24 mouse cellular contexts compared by ENCODE assay signal in the genomic region with DNA sequence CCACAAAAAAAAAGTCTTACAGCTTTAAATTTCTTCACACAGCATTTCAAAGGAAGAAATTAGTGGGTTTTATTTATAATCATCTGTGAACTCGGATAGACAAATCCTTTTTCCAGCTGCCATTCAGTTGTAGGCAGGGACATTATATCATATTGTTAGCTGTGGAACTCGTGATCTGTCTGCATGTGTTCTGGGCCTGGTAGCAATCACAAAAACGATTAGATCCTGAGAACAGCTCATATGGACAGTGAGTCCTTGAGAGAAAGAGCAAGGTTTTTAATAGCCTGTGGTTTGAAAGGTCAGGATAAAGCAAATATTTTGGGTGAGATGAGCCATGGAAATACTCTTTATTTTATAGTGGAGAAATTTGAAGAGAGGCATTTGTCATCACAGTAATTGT.
A peak's percentile ranks its signal among the peaks of the same experiment; 100 is the strongest.
DNase-seq lines count a peak whose midpoint lies in the region; ATAC-seq and TF ChIP-seq lines count a peak whose summit lies in the region.
"Had no signal": no experiment of that assay in that cellular context is flagged by ENCODE, and none has a peak within 500 bp of the region (broad histone marks: within the 10 kb centered on the region; RNA-seq: fewer than 3 reads in every experiment).

No protein-coding gene starts in this region.

- 10% methylated on average over 3 of the region's 3 CpGs for WGBS in heart, adult 2 months
- 29% methylated on average over 3 of the region's 3 CpGs for WGBS in intestine, embryonic 14.5 days
- 41% methylated on average over 3 of the region's 3 CpGs for WGBS in intestine, embryonic 16.5 days
- WGBS in lung, postnatal 0 days, result 40% methylated on average over 3 of the region's 3 CpGs

- H3K9ac ChIP-seq in heart, adult 2 months (ENCODE audit: low read depth, low read length), result no peak overlapping the region
- no peak overlapping the region for H3K9ac ChIP-seq in intestine, embryonic 14.5 days (ENCODE audit: low read length)
- no peak overlapping the region for H3K9ac ChIP-seq in intestine, embryonic 16.5 days (ENCODE audit: low read depth, low read length)
- no peak overlapping the region for H3K9ac ChIP-seq in lung, postnatal 0 days (replicated peaks; ENCODE audit: low read depth)
- H3K9ac ChIP-seq: embryonic facial prominence, embryonic 13.5 days; forebrain, embryonic 12.5 days; hindbrain, embryonic 14.5 days; liver, embryonic 15.5 days; midbrain, embryonic 13.5 days had no signal

- H3K36me3 ChIP-seq in heart, adult 2 months (ENCODE audit: control insufficient read depth, insufficient read depth, low read length), result peaks cover 12% of the 10 kb centered on the region
- H3K36me3 ChIP-seq in intestine, embryonic 14.5 days (ENCODE audit: control insufficient read depth, insufficient read depth, low read length), result no peaks in the 10 kb centered on the region
- no peaks in the 10 kb centered on the region for H3K36me3 ChIP-seq in intestine, embryonic 16.5 days (ENCODE audit: control insufficient read depth, insufficient read depth, low read length)
- H3K36me3 ChIP-seq in lung, postnatal 0 days (ENCODE audit: insufficient read depth, low read length), result no peaks in the 10 kb centered on the region
- H3K36me3 ChIP-seq: embryonic facial prominence, embryonic 13.5 days; forebrain, embryonic 12.5 days; liver, embryonic 15.5 days; midbrain, embryonic 13.5 days had no signal

- H3K27me3 ChIP-seq in heart, adult 2 months (ENCODE audit: control insufficient read depth, insufficient read depth, low read length), result no peaks in the 10 kb centered on the region
- no peaks in the 10 kb centered on the region for H3K27me3 ChIP-seq in intestine, embryonic 14.5 days (replicated peaks; ENCODE audit: control insufficient read depth, insufficient read depth, low read length)
- no peaks in the 10 kb centered on the region for H3K27me3 ChIP-seq in intestine, embryonic 16.5 days (replicated peaks; ENCODE audit: control insufficient read depth, insufficient read depth, low read length)
- no peaks in the 10 kb centered on the region for H3K27me3 ChIP-seq in lung, postnatal 0 days (replicated peaks; ENCODE audit: insufficient read depth, low read length)
- H3K27me3 ChIP-seq: embryonic facial prominence, embryonic 13.5 days; forebrain, embryonic 12.5 days; liver, embryonic 15.5 days; midbrain, embryonic 13.5 days; Patski had no signal

- H3K79me2 ChIP-seq in heart, adult 2 months (replicated peaks; ENCODE audit: control insufficient read depth, insufficient read depth, low read length), result no peaks in the 10 kb centered on the region

- no peak overlapping the region for H3K4me2 ChIP-seq in intestine, embryonic 14.5 days (ENCODE audit: low read length)
- no peak overlapping the region for H3K4me2 ChIP-seq in intestine, embryonic 16.5 days (ENCODE audit: low read depth, low read length)
- H3K4me2 ChIP-seq in lung, postnatal 0 days (replicated peaks; ENCODE audit: low read depth, low read length), result no peak overlapping the region
- H3K4me2 ChIP-seq: embryonic facial prominence, embryonic 13.5 days; forebrain, embryonic 12.5 days; hindbrain, embryonic 14.5 days; liver, embryonic 15.5 days; midbrain, embryonic 13.5 days had no signal

- H3K4me3 ChIP-seq in heart, adult 2 months, result no peak overlapping the region
- no peak overlapping the region for H3K4me3 ChIP-seq in intestine, embryonic 14.5 days (ENCODE audit: low read depth, low read length)
- H3K4me3 ChIP-seq in intestine, embryonic 16.5 days (ENCODE audit: low read length), result no peak overlapping the region
- no peak overlapping the region for H3K4me3 ChIP-seq in lung, postnatal 0 days (ENCODE audit: low read depth, low read length)
- H3K4me3 ChIP-seq: embryonic facial prominence, embryonic 13.5 days; erythroblast, embryonic 14.5 days; forebrain, embryonic 12.5 days; left cerebral cortex, adult 2 months; liver, embryonic 15.5 days; midbrain, embryonic 13.5 days had no signal

- no peak for TF ChIP-seq CTCF in heart, adult 2 months (IDR thresholded peaks at IDR 0.05)
- TF ChIP-seq CTCF in lung, postnatal 0 days (IDR thresholded peaks at IDR 0.05), result no peak

- H3K4me1 ChIP-seq in heart, adult 2 months (ENCODE audit: control insufficient read depth, insufficient read depth, low read length), result peaks cover 8% of the 10 kb centered on the region
- no peaks in the 10 kb centered on the region; the same call in 1 of the 2 replicates for H3K4me1 ChIP-seq in intestine, embryonic 14.5 days (replicated peaks; ENCODE audit: control insufficient read depth, insufficient read depth, low read length)
- H3K4me1 ChIP-seq in intestine, embryonic 16.5 days (ENCODE audit: control insufficient read depth, insufficient read depth, low read length), result no peaks in the 10 kb centered on the region
- no peaks in the 10 kb centered on the region for H3K4me1 ChIP-seq in lung, postnatal 0 days (ENCODE audit: insufficient read depth, low read depth, low read length)
- H3K4me1 ChIP-seq: forebrain, embryonic 12.5 days; liver, embryonic 15.5 days; midbrain, embryonic 13.5 days had no signal

- H3K27ac ChIP-seq in heart, adult 2 months, result peak overlapping the region; percentile 85
- H3K27ac ChIP-seq in intestine, embryonic 14.5 days (ENCODE audit: low read depth), result peak overlapping the region; percentile 6; the same call in 1 of the 2 replicates
- H3K27ac ChIP-seq in intestine, embryonic 16.5 days (ENCODE audit: low read length), result no peak overlapping the region
- 0 out of 2 replicates have a peak overlapping the region, but pooled peaks have one; percentile 29 for H3K27ac ChIP-seq in lung, postnatal 0 days (ENCODE audit: low read length)
- H3K27ac ChIP-seq: embryonic facial prominence, embryonic 13.5 days; forebrain, embryonic 12.5 days; hindbrain, embryonic 14.5 days; left cerebral cortex, adult 2 months; liver, embryonic 15.5 days; midbrain, embryonic 13.5 days had no signal

- intact Hi-C loops in heart, adult 2 months (cut with DNase I), result no loop called here
- intact Hi-C loops in heart, postnatal 25 days (cut with DNase I), result no loop called here

- TF ChIP-seq EP300 in heart, adult 2 months (IDR thresholded peaks at IDR 0.05; ENCODE audit: insufficient read depth, low read depth, low read length), result no peak
- TF ChIP-seq EP300 in lung, postnatal 0 days (IDR thresholded peaks at IDR 0.05), result no peak

- H3K9me3 ChIP-seq in intestine, embryonic 14.5 days (ENCODE audit: control insufficient read depth, low read length), result no peaks in the 10 kb centered on the region
- no peaks in the 10 kb centered on the region for H3K9me3 ChIP-seq in intestine, embryonic 16.5 days (ENCODE audit: control insufficient read depth, low read length)
- no peaks in the 10 kb centered on the region for H3K9me3 ChIP-seq in lung, postnatal 0 days (ENCODE audit: low read length)
- H3K9me3 ChIP-seq: embryonic facial prominence, embryonic 13.5 days; forebrain, embryonic 12.5 days; liver, embryonic 15.5 days; midbrain, embryonic 13.5 days had no signal

- TF ChIP-seq POLR2A in heart, adult 2 months (IDR thresholded peaks at IDR 0.05; ENCODE audit: insufficient read depth, low read depth, low read length), result no peak

- DNase-seq in heart, adult 2 months, result no peak
- DNase-seq in heart, postnatal 25 days (ENCODE audit: low spot score), result no peak
- DNase-seq in intestine, embryonic 14.5 days (ENCODE audit: low spot score), result no peak
- DNase-seq in lung, postnatal 0 days (ENCODE audit: low spot score), result peak; percentile 68
- DNase-seq in lung, adult 18-20 months, result no peak
- DNase-seq in retina, postnatal 1 day, result no peak
- DNase-seq: adrenal gland, postnatal 36 days; cerebellum, adult 11-12 months; cerebellum, postnatal 10 days; heart, postnatal 4 days; kidney, adult 9 months; liver; lung, postnatal 14 days; right cerebral cortex, postnatal 14 days had no signal

- ATAC-seq in intestine, embryonic 14.5 days (replicated peaks; ENCODE audit: low FRiP score, low TSS enrichment, low read depth), result no peak
- no peak for ATAC-seq in intestine, embryonic 16.5 days
- peak; percentile 60 for ATAC-seq in lung, postnatal 0 days
- ATAC-seq: inflammation-experienced regulatory T-cells, adult 6 months; midbrain, embryonic 13.5 days; Patski had no signal
